Mouse (Mus musculus) spleen, adult 2 months (tissue): ENCODE results near the gene Nos1ap.

Experiments used
- CTCF ChIP-seq: fragments of 200-500 bp; IDR thresholded peaks from 2 replicates; pipeline ENCODE4 v1.5.1; 2011; ENCODE audit warnings: mild to moderate bottlenecking, inconsistent platforms; ENCODE audit not compliant: insufficient read depth, insufficient read length, insufficient replicate concordance; ENCODE audit errors: extremely low read depth
- POLR2A ChIP-seq: fragments of 200-500 bp; IDR thresholded peaks from 2 replicates; pipeline ENCODE4 v1.6.1; 2011; ENCODE audit warnings: low read depth, low read length, inconsistent platforms

DNA sequence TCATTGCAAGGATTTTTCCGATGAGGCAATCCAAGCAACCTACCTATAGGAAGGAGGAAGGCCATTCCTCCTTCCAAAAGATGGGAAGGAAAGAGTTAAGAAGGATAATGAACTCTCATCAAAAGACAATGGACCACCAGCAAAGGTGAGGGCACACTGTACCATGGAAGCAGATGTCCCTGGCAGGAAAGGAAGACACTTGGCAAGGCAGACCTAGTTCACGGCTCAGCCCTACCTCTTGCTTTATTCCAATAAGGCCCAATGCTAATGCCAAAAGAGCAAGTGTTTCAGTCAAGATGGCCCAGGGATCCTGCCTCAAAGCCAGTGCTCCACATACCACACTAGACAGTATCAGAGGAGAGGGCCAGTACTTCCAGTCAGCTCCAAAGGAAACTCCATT, 58.4 kb downstream of the Nos1ap start:
- no peak for TF ChIP-seq POLR2A
- no peak for TF ChIP-seq CTCF
